Mouse (Mus musculus) gastrocnemius, postnatal 36 days (tissue): ENCODE data around the gene Krtap1-5. TPM values are rescaled to one million over a fixed set of nuclear protein-coding genes. Genes with fewer than 3 reads are reported as not detected.
A peak's percentile ranks its signal among the peaks of the same experiment; 100 is the strongest.
"Not testable (repeated sequence)": the region's sequence is repeated elsewhere in the genome, so short reads cannot be mapped to it uniquely, and the experiment has no call there.

Experiments
- DNase-seq, 2 experiments: peaks; one replicate each; pipeline ENCODE4 v3.0.0; 2022
- intact Hi-C: fragments of 180-260 bp; cut with DNase I; formaldehyde crosslinking; loops from one replicate; pipeline ENCODE4 v1.15.1; 2025
- long read RNA-seq, 2 experiments: library from polyadenylated mRNA; stranded (forward); transcript quantifications; one replicate each; pipeline ENCODE4 v2.0.0; 2021
- total RNA-seq, 2 experiments: library from RNA; stranded (reverse); gene quantifications; 2 replicates each; pipeline ENCODE4 v1.2.3; 2021

Gene Krtap1-5
- total RNA-seq = not detected
- long read RNA-seq, experiment 1 = 0 reads
- long read RNA-seq, experiment 2 = 0 reads

GRCm38 (mm10) chr11:99580636-99581035, at the start of gene Krtap1-5:
Krtap1-5 (minus strand) TSS chr11:99581016.
- intact Hi-C loops = no loop called here
- DNase-seq = no peak

GRCm38 (mm10) chr11:99628138-99628537, 47.3 kb upstream of the Krtap1-5 start, which contains the start of gene Krtap4-1:
Krtap4-1 (minus strand) TSS chr11:99628238.
- intact Hi-C loops = no loop called here
- DNase-seq = no peak

- intact Hi-C loops = no loop called here
- no peak for DNase-seq
Observed at GRCm38 (mm10) chr11:99620335-99620734, 39.5 kb upstream of the Krtap1-5 start, which contains the start of gene Gm11562. Gm11562 (minus strand) TSS chr11:99620435.

- no peak for DNase-seq
- intact Hi-C loops = no loop called here
Observed at GRCm38 (mm10) chr11:99614796-99615363, 34.1 kb upstream of the Krtap1-5 start, which contains the start of gene Krtap2-4. Krtap2-4 (minus strand) TSS chr11:99614846.

GRCm38 (mm10) chr11:99610089-99610488, 29.3 kb upstream of the Krtap1-5 start, which contains the start of gene Gm11937:
Gm11937 (minus strand) TSS chr11:99610189.
- DNase-seq, intact Hi-C loops: not testable (repeated sequence)

GRCm38 (mm10) chr11:99609126-99609525, 28.3 kb upstream of the Krtap1-5 start:
- intact Hi-C loops = no loop called here
- no peak for DNase-seq

GRCm38 (mm10) chr11:99603208-99603607, 22.4 kb upstream of the Krtap1-5 start, which contains the start of gene Gm11938:
Gm11938 (minus strand) TSS chr11:99603308.
- DNase-seq, intact Hi-C loops: not testable (repeated sequence)

- DNase-seq, intact Hi-C loops: not testable (repeated sequence)
Observed at GRCm38 (mm10) chr11:99597742-99598141, 16.9 kb upstream of the Krtap1-5 start, which contains the start of gene Krtap9-3. Krtap9-3 (minus strand) TSS chr11:99598105.

GRCm38 (mm10) chr11:99590981-99591380, 10.2 kb upstream of the Krtap1-5 start, which contains the start of gene Krtap1-3:
Krtap1-3 (minus strand) TSS chr11:99591339.
- DNase-seq = no peak
- intact Hi-C loops = no loop called here

GRCm38 (mm10) chr11:99585096-99585495, 4.3 kb upstream of the Krtap1-5 start:
- intact Hi-C loops = no loop called here

GRCm38 (mm10) chr11:99583245-99583704, 2.5 kb upstream of the Krtap1-5 start, which contains the start of gene Krtap1-4:
Krtap1-4 (minus strand) TSS chr11:99583654.
- DNase-seq = no peak
- intact Hi-C loops = no loop called here

More at GRCm38 (mm10) chr11:99585096-99585495, 4.3 kb upstream of the Krtap1-5 start:
- no peak for DNase-seq

- intact Hi-C loops = no loop called here
- no peak for DNase-seq
Observed at GRCm38 (mm10) chr11:99581564-99581963, 748 bp upstream of the Krtap1-5 start.

- intact Hi-C loops = no loop called here
- no peak for DNase-seq
Observed at GRCm38 (mm10) chr11:99581051-99581450, 235 bp upstream of the Krtap1-5 start.

- DNase-seq = peak in 1 of 2 experiments; percentile 24
- intact Hi-C loops = loop anchor here (5.0 to 10.0 kb wide), 2 partner anchors 107 to 189 kb away; partner anchors contain the start of gene Krt10
Observed at GRCm38 (mm10) chr11:99574106-99574505, 6.7 kb downstream of the Krtap1-5 start.

- intact Hi-C loops = loop anchor here (5.0 to 10.0 kb wide), 2 partner anchors 106 to 188 kb away; partner anchors contain the start of gene Krt10
- no peak for DNase-seq
Observed at GRCm38 (mm10) chr11:99573164-99573563, 7.7 kb downstream of the Krtap1-5 start.

GRCm38 (mm10) chr11:99566530-99566929, 14.3 kb downstream of the Krtap1-5 start, which contains the start of gene Krtap3-1:
Krtap3-1 (minus strand) TSS chr11:99566630.
- no peak for DNase-seq
- intact Hi-C loops = no loop called here

GRCm38 (mm10) chr11:99562580-99562979, 18.2 kb downstream of the Krtap1-5 start:
- no peak for DNase-seq
- intact Hi-C loops = no loop called here

- DNase-seq = no peak
- intact Hi-C loops = no loop called here
Observed at GRCm38 (mm10) chr11:99559366-99559765, 21.4 kb downstream of the Krtap1-5 start, which contains the start of gene Gm11939. Gm11939 (minus strand) TSS chr11:99559466.

- no peak for DNase-seq
- intact Hi-C loops = no loop called here
Observed at GRCm38 (mm10) chr11:99557976-99558745, 22.7 kb downstream of the Krtap1-5 start.

- intact Hi-C loops = no loop called here
- DNase-seq = no peak
Observed at GRCm38 (mm10) chr11:99556753-99557152, 24.1 kb downstream of the Krtap1-5 start, which contains the start of gene Krtap3-2. Krtap3-2 (minus strand) TSS chr11:99556853.
